Mouse (Mus musculus) intestine, embryonic 14.5 days (tissue): ENCODE measurements at regions not wholly inside any gene's neighbourhood (a gene's known extent, or its start where the extent isn't known, plus 50 kb on each side); places are given as distances from the start of the nearest gene placed in this dataset.
A peak's percentile ranks its signal among the peaks of the same experiment; 100 is the strongest.

Experiments
- ATAC-seq: fragments of 200-750 bp; cut with Nextera tagmentation; replicated peaks from 2 replicates; pipeline ENCODE4 v1.8.0; 2017; ENCODE audit warnings: low read depth, moderate number of reproducible peaks, moderate TSS enrichment, moderate library complexity; ENCODE audit not compliant: low FRiP score, low TSS enrichment
- DNase-seq: peaks from one replicate; pipeline ENCODE4 v3.0.0-alpha.2; 2018; ENCODE audit warnings: low spot score
- H3K27ac ChIP-seq: fragments of 300-500 bp; sonication (generic); 2 replicates; pipeline ENCODE4 v1.5.1; 2014; ENCODE audit warnings: low read depth, mild to moderate bottlenecking, control low read depth
- H3K27me3 ChIP-seq: fragments of 300-500 bp; sonication (generic); replicated peaks from 2 replicates; pipeline ENCODE4 v1.6.1; 2014; ENCODE audit warnings: low read length, control low read depth; ENCODE audit not compliant: control insufficient read depth, insufficient read depth
- H3K36me3 ChIP-seq: fragments of 300-500 bp; sonication (generic); 2 replicates; pipeline ENCODE4 v1.6.1; 2014; ENCODE audit warnings: low read length, control low read depth; ENCODE audit not compliant: control insufficient read depth, insufficient read depth
- H3K4me1 ChIP-seq: fragments of 300-500 bp; sonication (generic); replicated peaks from 2 replicates; pipeline ENCODE4 v1.6.1; 2014; ENCODE audit warnings: low read length, control low read depth, mixed read lengths; ENCODE audit not compliant: control insufficient read depth, insufficient read depth
- H3K4me2 ChIP-seq: fragments of 300-500 bp; sonication (generic); 2 replicates; pipeline ENCODE4 v1.6.1; 2014; ENCODE audit warnings: low read length
- H3K4me3 ChIP-seq: fragments of 300-500 bp; sonication (generic); 2 replicates; pipeline ENCODE4 v1.5.1; 2014; ENCODE audit warnings: low read depth, low read length, control low read depth, mixed read lengths
- H3K9ac ChIP-seq: fragments of 300-500 bp; sonication (generic); 2 replicates; pipeline ENCODE4 v1.6.1; 2014; ENCODE audit warnings: mild to moderate bottlenecking, low read length
- H3K9me3 ChIP-seq: fragments of 300-500 bp; sonication (generic); 2 replicates; pipeline ENCODE4 v1.6.1; 2016; ENCODE audit warnings: low read length, control low read depth; ENCODE audit not compliant: control insufficient read depth
- WGBS: fragments of 180-500 bp; shearing (Covaris S2); extraction: QIAGEN DNeasy Blood & Tissue Kit; methylation state at CpG from one replicate; pipeline ENCODE4 v1.1.7; 2014; 5-methylcytosine and 5-hydroxymethylcytosine counted together

DNA sequence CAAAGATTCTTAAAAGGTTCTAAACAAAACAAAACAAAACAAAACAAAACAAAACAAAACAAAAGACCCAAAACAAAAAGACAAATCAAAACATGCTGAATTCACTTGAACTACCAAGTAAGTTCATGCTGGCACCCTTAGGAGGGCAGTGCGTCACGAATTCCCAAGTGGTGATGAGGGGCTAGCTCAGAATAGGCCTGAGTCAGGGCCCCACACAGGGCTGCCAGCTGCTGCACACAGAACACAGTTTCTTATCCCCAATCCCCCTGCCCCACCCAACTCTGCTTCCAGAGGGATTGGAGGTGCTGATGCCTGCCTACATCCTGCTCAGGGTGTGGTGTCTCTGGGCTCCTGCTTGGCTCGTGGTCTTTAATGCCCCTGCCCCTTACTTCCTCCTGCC lies 80.3 kb upstream of the Lrpap1 start:
- no peaks in the 10 kb centered on the region for H3K9me3 ChIP-seq
- H3K4me3 ChIP-seq, result no peak overlapping the region
- H3K4me1 ChIP-seq, result no peaks in the 10 kb centered on the region
- DNase-seq (no peak), ATAC-seq (no peak)
- no peaks in the 10 kb centered on the region for H3K27me3 ChIP-seq
- 70% methylated on average over 3 of the region's 3 CpGs for WGBS
- no peak overlapping the region for H3K27ac ChIP-seq
- H3K36me3 ChIP-seq, result no peaks in the 10 kb centered on the region
- H3K9ac ChIP-seq, result no peak overlapping the region
- no peak overlapping the region for H3K4me2 ChIP-seq

DNA sequence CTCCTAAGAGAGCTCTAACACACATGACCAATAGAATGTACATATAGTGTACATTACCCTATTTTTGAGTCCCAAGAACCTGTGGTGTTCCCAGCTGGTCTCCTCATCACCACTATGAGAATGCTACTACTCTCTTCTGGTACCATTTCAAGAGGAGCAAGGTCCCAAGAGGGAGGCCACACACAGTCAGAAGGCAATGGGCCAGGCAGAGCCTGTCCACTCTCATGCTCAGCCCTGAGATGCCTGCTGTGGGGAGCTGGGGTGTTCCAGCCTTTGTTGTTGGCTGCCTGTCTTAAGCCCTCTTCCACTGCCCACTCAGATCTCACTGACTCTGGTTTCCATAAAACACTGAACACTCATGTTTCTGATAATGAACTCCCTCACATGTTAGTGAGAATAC lies 79.7 kb upstream of the Lrpap1 start:
- Histone ChIP-seq H3K9me3 (no peaks in the 10 kb centered on the region), H3K27me3 (no peaks in the 10 kb centered on the region), H3K36me3 (no peaks in the 10 kb centered on the region), H3K4me2 (no peak overlapping the region), H3K27ac (no peak overlapping the region), H3K9ac (no peak overlapping the region), H3K4me1 (no peaks in the 10 kb centered on the region), H3K4me3 (no peak overlapping the region)
- ATAC-seq (no peak), DNase-seq (no peak)

DNA sequence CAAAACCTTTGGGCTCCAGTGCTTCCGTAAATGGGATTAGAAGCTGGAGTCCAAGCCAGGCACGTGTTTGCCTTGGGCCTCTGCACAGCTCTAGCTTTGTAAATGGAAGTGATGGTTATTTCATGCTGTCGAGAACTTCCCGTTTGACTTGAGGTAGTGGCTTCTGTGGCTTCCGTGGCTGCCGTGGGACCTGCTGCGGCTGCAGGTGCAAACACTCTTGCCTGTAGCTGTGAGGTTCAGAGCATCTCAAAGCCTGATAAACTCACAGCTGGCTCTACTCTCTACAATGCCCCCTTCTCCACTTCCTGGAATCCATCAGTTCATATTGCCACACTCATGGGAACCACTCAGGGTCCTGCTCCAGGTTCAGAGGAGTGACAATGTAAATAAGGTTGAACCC lies 77.9 kb upstream of the Lrpap1 start:
- Histone ChIP-seq H3K27ac (no peak overlapping the region), H3K27me3 (no peaks in the 10 kb centered on the region), H3K4me1 (no peaks in the 10 kb centered on the region), H3K4me2 (no peak overlapping the region), H3K4me3 (no peak overlapping the region), H3K9ac (no peak overlapping the region), H3K9me3 (no peaks in the 10 kb centered on the region), H3K36me3 (no peaks in the 10 kb centered on the region)
- WGBS, result 91% methylated on average over 7 of the region's 7 CpGs
- ATAC-seq (no peak), DNase-seq (no peak)

DNA sequence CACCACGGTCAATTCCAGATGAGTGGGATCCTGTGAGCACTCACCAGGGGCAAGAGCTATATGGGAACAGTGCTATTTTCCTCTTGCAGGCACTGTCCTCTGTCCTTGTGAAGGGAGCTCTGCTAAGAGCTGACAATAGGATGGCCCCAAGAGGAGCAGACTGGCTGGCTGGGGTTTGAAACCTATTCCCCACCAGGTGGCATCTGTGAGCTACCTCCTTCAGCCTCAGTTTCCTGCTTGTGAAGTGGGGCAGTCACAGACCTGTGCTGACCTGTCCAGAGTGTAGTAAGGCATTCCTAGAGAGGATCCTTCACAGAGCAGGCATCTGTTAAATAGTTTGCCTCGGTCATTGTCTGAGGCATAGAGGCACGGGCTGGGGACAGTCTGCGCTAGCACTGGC lies 71.8 kb upstream of the Lrpap1 start:
- H3K9ac ChIP-seq, result no peak overlapping the region
- H3K4me2 ChIP-seq, result no peak overlapping the region
- no peaks in the 10 kb centered on the region for H3K27me3 ChIP-seq
- H3K9me3 ChIP-seq, result no peaks in the 10 kb centered on the region
- DNase-seq (no peak), ATAC-seq (no peak)
- no peak overlapping the region for H3K4me3 ChIP-seq
- H3K36me3 ChIP-seq, result no peaks in the 10 kb centered on the region
- WGBS, result 71% methylated on average over 4 of the region's 4 CpGs
- H3K27ac ChIP-seq, result no peak overlapping the region
- no peaks in the 10 kb centered on the region for H3K4me1 ChIP-seq

DNA sequence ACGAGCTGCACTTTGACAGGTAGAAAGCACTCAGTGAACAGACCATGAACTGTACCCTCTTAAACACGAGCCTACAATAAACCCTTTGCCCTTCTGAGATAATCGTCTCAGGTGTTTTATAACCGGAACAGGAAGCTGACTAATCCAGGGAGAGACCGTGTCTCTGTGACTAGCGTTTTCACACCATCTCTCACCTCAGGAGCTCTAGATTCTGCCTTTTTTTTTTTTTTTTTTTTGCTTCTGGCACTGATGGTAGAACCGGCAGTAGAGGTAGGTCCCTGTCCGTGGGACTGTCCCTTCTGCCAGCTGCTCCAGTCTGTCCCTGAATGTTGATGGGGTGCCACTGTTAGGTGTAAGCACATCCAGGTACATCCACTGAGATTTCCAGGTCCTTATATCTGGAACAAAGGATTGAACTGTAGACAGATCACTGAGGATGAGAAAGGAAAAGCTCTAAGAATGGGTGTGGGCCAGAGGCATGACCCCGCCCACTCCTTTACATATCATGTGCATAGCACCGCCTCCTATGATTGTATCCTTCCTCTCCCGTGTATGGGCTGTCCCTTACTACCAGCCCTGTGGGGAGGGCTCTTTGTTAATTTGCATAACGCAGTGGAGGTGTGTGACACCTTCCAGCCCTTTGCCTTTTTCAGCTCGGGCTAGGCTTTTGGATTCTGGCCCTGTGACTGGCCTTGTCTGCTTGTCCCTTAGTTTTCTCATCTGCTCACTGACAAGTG lies 70.7 kb upstream of the Lrpap1 start:
- ATAC-seq (no peak), DNase-seq (no peak)
- Histone ChIP-seq H3K4me1 (no peaks in the 10 kb centered on the region), H3K4me3 (no peak overlapping the region), H3K4me2 (no peak overlapping the region), H3K36me3 (no peaks in the 10 kb centered on the region), H3K9me3 (no peaks in the 10 kb centered on the region), H3K27ac (no peak overlapping the region), H3K27me3 (no peaks in the 10 kb centered on the region), H3K9ac (no peak overlapping the region)
- WGBS, result 33% methylated on average over 13 of the region's 13 CpGs

GRCm38 (mm10) chr5:35174318-35174717 lies 68.8 kb upstream of the Lrpap1 start:
- Histone ChIP-seq H3K27me3 (no peaks in the 10 kb centered on the region), H3K4me2 (no peak overlapping the region), H3K4me1 (no peaks in the 10 kb centered on the region), H3K9ac (no peak overlapping the region), H3K9me3 (0 out of 2 replicates have a peak, but pooled peaks cover 2% of the 10 kb centered on the region), H3K36me3 (no peaks in the 10 kb centered on the region), H3K27ac (0 out of 2 replicates have a peak overlapping the region, but pooled peaks have one; percentile 6), H3K4me3 (no peak overlapping the region)
- 38% methylated on average over 4 of the region's 4 CpGs for WGBS
- ATAC-seq (no peak), DNase-seq (no peak)

- peaks cover 6% of the 10 kb centered on the region; the same call in 1 of the 2 replicates for H3K9me3 ChIP-seq
- no peaks in the 10 kb centered on the region for H3K36me3 ChIP-seq
- ATAC-seq (no peak), DNase-seq (no peak)
- no peaks in the 10 kb centered on the region for H3K27me3 ChIP-seq
- H3K4me2 ChIP-seq, result no peak overlapping the region
- H3K4me1 ChIP-seq, result no peaks in the 10 kb centered on the region
- H3K4me3 ChIP-seq, result no peak overlapping the region
- H3K27ac ChIP-seq, result no peak overlapping the region
- no peak overlapping the region for H3K9ac ChIP-seq
- WGBS, result 78% methylated on average over 3 of the region's 3 CpGs
Observed at GRCm38 (mm10) chr5:35171336-35171735, 65.8 kb upstream of the Lrpap1 start.

GRCm38 (mm10) chr5:35170369-35171130 lies 65.0 kb upstream of the Lrpap1 start:
- 67% methylated on average over 11 of the region's 11 CpGs for WGBS
- H3K9ac ChIP-seq, result no peak overlapping the region
- peaks cover 6% of the 10 kb centered on the region; the same call in 1 of the 2 replicates for H3K9me3 ChIP-seq
- H3K27me3 ChIP-seq, result no peaks in the 10 kb centered on the region
- H3K4me1 ChIP-seq, result no peaks in the 10 kb centered on the region
- no peak overlapping the region for H3K4me3 ChIP-seq
- no peak for DNase-seq
- no peaks in the 10 kb centered on the region for H3K36me3 ChIP-seq
- no peak for ATAC-seq
- H3K27ac ChIP-seq, result no peak overlapping the region
- no peak overlapping the region for H3K4me2 ChIP-seq
